In the genomic region with DNA sequence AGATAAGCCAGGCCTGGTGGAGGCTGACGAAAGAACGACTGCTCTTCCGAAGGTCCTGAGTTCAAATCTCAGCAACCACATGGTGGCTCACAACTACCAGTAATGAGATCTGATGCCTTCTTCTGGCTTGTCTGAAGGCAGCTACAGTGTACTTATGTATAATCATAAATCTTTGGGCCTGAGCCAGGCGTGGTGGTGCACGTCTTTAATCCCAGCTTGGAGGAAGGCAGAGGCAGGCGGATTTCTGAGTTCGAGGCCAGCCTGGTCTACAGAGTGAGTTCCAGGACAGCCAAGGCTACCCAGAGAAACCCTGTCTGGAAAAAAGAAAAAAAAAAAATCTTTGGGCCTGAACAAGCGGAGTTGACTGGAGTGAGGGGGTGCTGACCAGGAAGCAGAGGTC, we compare ENCODE assay signal across 5 mouse cellular contexts. TPM values are rescaled to one million over a fixed set of nuclear protein-coding genes. Genes with fewer than 3 reads are reported as not detected.
DNase-seq lines count a peak whose midpoint lies in the region; ATAC-seq lines count a peak whose summit lies in the region.
"Not testable (repeated sequence)": the region's sequence is repeated elsewhere in the genome, so short reads cannot be mapped to it uniquely, and the experiment has no call there.

No protein-coding gene starts in this region.

- DNase-seq in cerebellum, adult 18-20 months, result peak; percentile 23 to 43
- not testable (repeated sequence) for DNase-seq in forebrain, embryonic 10.5 days (ENCODE audit: extremely low spot score, low spot score); midbrain, embryonic 10.5 days (ENCODE audit: low spot score)
- DNase-seq in right cerebral cortex, postnatal 14 days, result peak; percentile 4

- H3K27ac ChIP-seq in forebrain, embryonic 10.5 days; hindbrain, embryonic 13.5 days; midbrain, embryonic 10.5 days (replicated peaks): not testable (repeated sequence)

- H3K4me3 ChIP-seq in forebrain, embryonic 10.5 days, result peak overlapping the region; percentile 65; the same call in 1 of the 2 replicates
- 0 out of 2 replicates have a peak overlapping the region, but pooled peaks have one; percentile 55 for H3K4me3 ChIP-seq in hindbrain, embryonic 13.5 days
- H3K4me3 ChIP-seq in midbrain, embryonic 10.5 days, result peak overlapping the region; percentile 63; the same call in 1 of the 2 replicates

- not testable (repeated sequence) for H3K9me3 ChIP-seq in forebrain, embryonic 10.5 days; hindbrain, embryonic 13.5 days; midbrain, embryonic 10.5 days (replicated peaks)

- not testable (repeated sequence) for ATAC-seq in hindbrain, embryonic 13.5 days (ENCODE audit: low FRiP score)

- WGBS in forebrain, embryonic 10.5 days, result 91% methylated on average over 8 of the region's 8 CpGs
- WGBS in hindbrain, embryonic 13.5 days, result 89% methylated on average over 8 of the region's 8 CpGs
- WGBS in midbrain, embryonic 10.5 days, result 91% methylated on average over 8 of the region's 8 CpGs

- H3K9ac ChIP-seq in hindbrain, embryonic 13.5 days, result not testable (repeated sequence)

- peaks cover 37% of the 10 kb centered on the region for H3K27me3 ChIP-seq in forebrain, embryonic 10.5 days (ENCODE audit: poor library complexity, severe bottlenecking)
- peaks cover 26% of the 10 kb centered on the region for H3K27me3 ChIP-seq in hindbrain, embryonic 13.5 days
- H3K27me3 ChIP-seq in midbrain, embryonic 10.5 days (ENCODE audit: low read depth, poor library complexity, severe bottlenecking), result peaks cover 34% of the 10 kb centered on the region

- peaks cover 35% of the 10 kb centered on the region for H3K4me1 ChIP-seq in forebrain, embryonic 10.5 days
- H3K4me1 ChIP-seq in hindbrain, embryonic 13.5 days (replicated peaks), result peaks cover 42% of the 10 kb centered on the region
- H3K4me1 ChIP-seq in midbrain, embryonic 10.5 days, result peaks cover 39% of the 10 kb centered on the region

- not testable (repeated sequence) for H3K4me2 ChIP-seq in hindbrain, embryonic 13.5 days

- not testable (repeated sequence) for H3K36me3 ChIP-seq in forebrain, embryonic 10.5 days (replicated peaks); hindbrain, embryonic 13.5 days; midbrain, embryonic 10.5 days

RNA-seq across cellular contexts. Expression of a gene that starts 1.7 kb away (rescaled TPM):
- 16.5 and 19.8 TPM in 2 replicates for polyA plus RNA-seq in forebrain, embryonic 10.5 days (2016; fragmentation: Nextera tagmentation; extraction: Ambion mirVana)
- 114 and 119 TPM in 2 replicates for polyA plus RNA-seq in hindbrain, embryonic 13.5 days (2015; fragmentation: Nextera tagmentation; extraction: Ambion mirVana)
- 26.4 and 36.8 TPM in 2 replicates for polyA plus RNA-seq in midbrain, embryonic 10.5 days (2016; fragmentation: Nextera tagmentation; extraction: Ambion mirVana)

RNA-seq across cellular contexts. Expression of a gene that starts 4.5 kb away (rescaled TPM):
- 11.5 and 11.6 TPM in 2 replicates for polyA plus RNA-seq in forebrain, embryonic 10.5 days (2016; fragmentation: Nextera tagmentation; extraction: Ambion mirVana)
- polyA plus RNA-seq in hindbrain, embryonic 13.5 days (2015; fragmentation: Nextera tagmentation; extraction: Ambion mirVana), result 14.3 and 14.6 TPM in 2 replicates
- polyA plus RNA-seq in midbrain, embryonic 10.5 days (2016; fragmentation: Nextera tagmentation; extraction: Ambion mirVana), result 10.2 and 11.4 TPM in 2 replicates

RNA-seq across cellular contexts. Expression of a gene that starts 6.1 kb away (rescaled TPM):
- 136 and 144 TPM in 2 replicates for polyA plus RNA-seq in forebrain, embryonic 10.5 days (2016; fragmentation: Nextera tagmentation; extraction: Ambion mirVana)
- polyA plus RNA-seq in hindbrain, embryonic 13.5 days (2015; fragmentation: Nextera tagmentation; extraction: Ambion mirVana), result 45.6 and 47.0 TPM in 2 replicates
- polyA plus RNA-seq in midbrain, embryonic 10.5 days (2016; fragmentation: Nextera tagmentation; extraction: Ambion mirVana), result 117 and 124 TPM in 2 replicates

RNA-seq across cellular contexts. Expression of a gene that starts 14.0 kb away (rescaled TPM):
- polyA plus RNA-seq in forebrain, embryonic 10.5 days (2016; fragmentation: Nextera tagmentation; extraction: Ambion mirVana), result 1.8 and 1.9 TPM in 2 replicates
- polyA plus RNA-seq in hindbrain, embryonic 13.5 days (2015; fragmentation: Nextera tagmentation; extraction: Ambion mirVana), result 1.5 and 1.6 TPM in 2 replicates
- 1.3 and 1.5 TPM in 2 replicates for polyA plus RNA-seq in midbrain, embryonic 10.5 days (2016; fragmentation: Nextera tagmentation; extraction: Ambion mirVana)

RNA-seq across cellular contexts. Expression of a gene that starts 15.4 kb away (rescaled TPM):
- 0.57 and 0.99 TPM in 2 replicates for polyA plus RNA-seq in forebrain, embryonic 10.5 days (2016; fragmentation: Nextera tagmentation; extraction: Ambion mirVana)
- 3.9 and 4.5 TPM in 2 replicates for polyA plus RNA-seq in hindbrain, embryonic 13.5 days (2015; fragmentation: Nextera tagmentation; extraction: Ambion mirVana)
- 1.4 and 2.3 TPM in 2 replicates for polyA plus RNA-seq in midbrain, embryonic 10.5 days (2016; fragmentation: Nextera tagmentation; extraction: Ambion mirVana)
